Mouse (Mus musculus) limb, embryonic 14.5 days (tissue): ENCODE measurements around the gene Capg. TPM values are rescaled to one million over a fixed set of nuclear protein-coding genes. Genes with fewer than 3 reads are reported as not detected.

Experiments
- ATAC-seq: fragments of 200-750 bp; cut with Nextera tagmentation; 2 replicates; pipeline ENCODE4 v1.8.0; 2017; ENCODE audit warnings: low read depth, moderate number of reproducible peaks, moderate TSS enrichment; ENCODE audit not compliant: low FRiP score
- DNase-seq: peaks from one replicate; pipeline ENCODE4 v3.0.0-alpha.2; 2015; ENCODE audit warnings: low spot score
- H3K27ac ChIP-seq: fragments of 300-500 bp; sonication (generic); replicated peaks from 2 replicates; pipeline ENCODE4 v1.5.1; 2014; ENCODE audit warnings: low read depth, mild to moderate bottlenecking, low read length, moderate library complexity, mixed read lengths
- H3K27me3 ChIP-seq: fragments of 300-500 bp; sonication (generic); 2 replicates; pipeline ENCODE4 v1.6.1; 2014; ENCODE audit warnings: low read length, mixed read lengths; ENCODE audit not compliant: control insufficient read depth, insufficient read depth
- H3K36me3 ChIP-seq: fragments of 300-500 bp; sonication (generic); 2 replicates; pipeline ENCODE4 v1.6.1; 2014; ENCODE audit warnings: mild to moderate bottlenecking, low read length, moderate library complexity, mixed read lengths; ENCODE audit not compliant: control insufficient read depth, insufficient read depth
- H3K4me1 ChIP-seq: fragments of 300-500 bp; sonication (generic); 2 replicates; pipeline ENCODE4 v1.6.1; 2014; ENCODE audit warnings: antibody characterized with exemption, low read length, mixed read lengths; ENCODE audit not compliant: control insufficient read depth, insufficient read depth
- H3K4me2 ChIP-seq: fragments of 300-500 bp; sonication (generic); replicated peaks from 2 replicates; pipeline ENCODE4 v1.6.1; 2014; ENCODE audit warnings: low read depth, mild to moderate bottlenecking, low read length, moderate library complexity; ENCODE audit not compliant: severe bottlenecking
- H3K4me3 ChIP-seq: fragments of 300-500 bp; sonication (generic); replicated peaks from 2 replicates; pipeline ENCODE4 v1.5.1; 2014; ENCODE audit warnings: low read length
- H3K9ac ChIP-seq: fragments of 300-500 bp; sonication (generic); 2 replicates; pipeline ENCODE4 v1.6.1; 2014; ENCODE audit warnings: mild to moderate bottlenecking, low read depth, low read length, moderate library complexity; ENCODE audit not compliant: severe bottlenecking
- H3K9me3 ChIP-seq: fragments of 300-500 bp; sonication (generic); 2 replicates; pipeline ENCODE4 v1.6.1; 2016; ENCODE audit warnings: low read length; ENCODE audit not compliant: control insufficient read depth
- POLR2A ChIP-seq: fragments of 200-500 bp; IDR thresholded peaks from 2 replicates; pipeline ENCODE4 v1.8.0; 2012; ENCODE audit warnings: inconsistent platforms, mild to moderate bottlenecking, moderate library complexity, borderline replicate concordance; ENCODE audit not compliant: insufficient read depth, insufficient read length; ENCODE audit errors: extremely low read depth
- WGBS: fragments of 180-500 bp; shearing (Covaris S2); extraction: QIAGEN DNeasy Blood & Tissue Kit; methylation state at CpG from one replicate; pipeline ENCODE4 v1.1.7; 2014; 5-methylcytosine and 5-hydroxymethylcytosine counted together
- polyA plus RNA-seq, 2 experiments: library from polyadenylated mRNA; depleted of rRNA in 1 of 2; stranded (reverse) in 1 of 2; unstranded in 1 of 2; fragments of >200 nt; fragmentation: Nextera tagmentation in 1 of 2; extraction: Ambion mirVana in 1 of 2; gene quantifications; 2 replicates each; pipeline versions ENCODE4 v1.2.1 to v1.2.3; 2012 to 2014

Gene Capg
- polyA plus RNA-seq, 2 experiments = 30.9 to 86.6 TPM

DNA sequence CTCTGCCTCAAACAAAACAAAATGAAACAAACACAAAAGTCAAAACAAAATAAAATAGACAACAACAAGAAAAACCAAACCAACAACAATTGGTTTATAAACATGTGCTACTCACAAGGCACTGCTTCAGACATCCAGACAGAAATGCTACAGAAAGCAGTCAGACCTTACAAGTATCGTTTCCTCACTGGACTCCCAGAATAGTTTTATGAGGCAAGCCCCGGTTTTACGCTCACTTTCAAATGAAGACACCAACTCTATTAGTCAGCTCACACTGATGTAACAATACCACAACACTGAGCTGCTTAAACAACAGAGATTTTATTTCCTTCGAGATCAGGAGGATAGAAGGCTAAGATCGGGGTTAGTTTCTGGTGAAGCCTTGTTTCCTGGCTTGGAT lies 21.9 kb upstream of the Capg start:
- Histone ChIP-seq H3K9ac (no peak overlapping the region), H3K36me3 (no peaks in the 10 kb centered on the region), H3K4me3 (no peak overlapping the region), H3K27ac (no peak overlapping the region), H3K4me1 (peaks cover 10% of the 10 kb centered on the region), H3K4me2 (no peak overlapping the region), H3K27me3 (no peaks in the 10 kb centered on the region), H3K9me3 (no peaks in the 10 kb centered on the region)
- no peak for TF ChIP-seq POLR2A
- ATAC-seq = no peak
- 54% methylated on average over 5 of the region's 5 CpGs for WGBS
- no peak for DNase-seq

DNA sequence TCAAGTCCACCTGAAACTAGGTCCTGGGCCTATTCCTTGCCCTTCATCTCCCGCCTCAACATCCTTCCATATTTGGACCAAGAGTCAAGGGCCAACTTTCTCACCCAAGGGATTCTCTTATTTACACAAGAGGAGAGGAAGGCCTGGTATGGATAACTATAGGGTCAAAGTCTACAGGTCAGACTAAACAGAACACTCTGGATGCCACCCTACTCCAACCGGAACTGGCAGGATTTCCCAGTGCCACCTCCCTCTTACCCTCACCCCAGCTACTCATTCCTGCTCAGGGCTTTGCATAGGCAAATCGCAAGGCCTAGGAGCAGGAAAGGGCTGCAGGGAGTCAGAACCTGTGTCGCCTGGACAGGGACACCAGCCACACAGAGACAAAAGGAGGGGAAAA lies 21.0 kb upstream of the Capg start:
- H3K9me3 ChIP-seq = no peaks in the 10 kb centered on the region
- no peaks in the 10 kb centered on the region for H3K27me3 ChIP-seq
- no peak overlapping the region for H3K27ac ChIP-seq
- peaks cover 10% of the 10 kb centered on the region for H3K4me1 ChIP-seq
- no peak for ATAC-seq
- no peak overlapping the region for H3K4me2 ChIP-seq
- no peak overlapping the region for H3K9ac ChIP-seq
- H3K4me3 ChIP-seq = no peak overlapping the region
- no peak for TF ChIP-seq POLR2A
- 78% methylated on average over 4 of the region's 4 CpGs for WGBS
- no peaks in the 10 kb centered on the region for H3K36me3 ChIP-seq
- no peak for DNase-seq

DNA sequence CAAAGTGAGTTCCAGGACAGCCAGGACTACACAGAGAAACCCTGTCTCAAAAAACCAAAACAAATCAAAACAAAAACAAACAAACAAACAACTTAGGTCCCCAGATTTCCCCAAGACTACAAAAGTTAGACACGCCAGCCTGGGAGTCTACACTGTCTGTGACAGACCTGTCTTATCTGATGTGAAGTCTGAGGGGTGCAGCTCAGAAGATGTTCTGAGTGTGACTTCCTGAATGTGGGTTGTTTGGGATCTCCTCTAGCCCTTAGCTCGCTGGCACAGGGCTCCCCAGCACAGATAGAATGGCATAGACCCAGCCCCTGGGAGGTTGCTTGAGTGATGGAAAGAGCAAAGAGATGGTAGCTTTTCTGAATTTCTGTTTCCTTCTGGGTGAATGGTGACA lies 20.0 kb upstream of the Capg start:
- ATAC-seq (no peak), DNase-seq (no peak)
- 86% methylated on average over 2 of the region's 2 CpGs for WGBS
- Histone ChIP-seq H3K27ac (no peak overlapping the region), H3K4me1 (peaks cover 10% of the 10 kb centered on the region), H3K4me3 (no peak overlapping the region), H3K36me3 (no peaks in the 10 kb centered on the region), H3K9me3 (no peaks in the 10 kb centered on the region), H3K9ac (no peak overlapping the region), H3K27me3 (no peaks in the 10 kb centered on the region), H3K4me2 (no peak overlapping the region)
- TF ChIP-seq POLR2A = no peak

DNA sequence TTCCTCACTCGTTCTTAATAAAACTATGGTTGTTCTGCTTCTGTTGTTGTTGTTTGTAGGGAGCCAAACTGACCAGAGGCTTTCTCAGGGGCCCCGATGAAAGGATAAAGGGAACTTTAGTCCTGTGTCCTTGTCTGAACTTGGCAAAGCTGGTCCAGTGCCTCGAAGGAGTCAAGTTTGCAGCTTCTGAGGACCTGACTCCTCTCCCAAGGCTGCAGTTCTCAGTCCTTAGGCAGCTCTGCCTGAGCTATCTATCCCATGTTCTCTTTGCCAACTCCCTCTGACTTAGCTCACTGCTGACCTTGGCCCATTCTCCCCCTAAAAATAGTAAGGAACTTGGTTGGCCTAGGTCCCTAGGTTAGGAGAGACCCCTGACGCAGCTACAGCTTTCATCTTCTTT lies 17.1 kb upstream of the Capg start:
- Histone ChIP-seq H3K4me1 (no peaks in the 10 kb centered on the region; the same call in none of the 2 replicates), H3K9me3 (no peaks in the 10 kb centered on the region), H3K36me3 (no peaks in the 10 kb centered on the region), H3K9ac (no peak overlapping the region), H3K4me3 (no peak overlapping the region), H3K27me3 (no peaks in the 10 kb centered on the region), H3K27ac (no peak overlapping the region), H3K4me2 (no peak overlapping the region)
- ATAC-seq = no peak
- TF ChIP-seq POLR2A = no peak
- no peak for DNase-seq
- 81% methylated on average over 4 of the region's 4 CpGs for WGBS

DNA sequence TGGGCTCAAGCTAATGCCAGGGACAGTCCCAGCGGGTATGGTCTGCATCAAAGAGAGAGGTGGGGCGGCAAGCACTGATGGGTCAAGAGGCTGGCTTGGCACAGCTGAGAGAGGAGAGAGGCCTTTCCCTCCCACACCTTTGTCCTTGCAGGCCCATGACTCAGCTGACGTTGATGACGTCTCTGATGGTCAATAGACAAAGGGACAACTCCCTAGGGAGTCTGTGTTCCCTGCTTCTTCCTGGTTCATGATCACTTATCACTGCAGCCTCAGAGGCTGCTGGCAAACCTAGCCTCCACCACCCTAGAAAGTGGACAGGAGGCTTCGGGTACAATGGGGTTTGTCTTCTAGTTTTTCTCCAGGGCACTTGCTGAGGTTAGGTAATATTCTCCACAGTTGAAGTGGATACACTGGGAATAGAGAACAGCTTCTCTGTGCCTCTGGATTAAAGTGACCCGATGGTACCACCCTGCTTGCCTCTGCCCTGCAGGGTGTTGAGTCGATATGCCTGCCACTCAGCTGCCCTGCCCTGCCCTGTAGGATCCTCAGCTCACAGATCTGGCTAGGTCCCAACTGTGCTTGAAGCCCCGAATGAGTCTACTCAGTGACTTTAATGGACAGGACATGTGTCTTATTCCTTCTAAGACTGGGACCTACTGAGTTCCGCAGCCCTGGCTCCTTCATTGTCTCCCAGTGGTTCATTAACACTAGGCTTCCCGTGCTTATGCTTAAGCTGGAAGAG lies 15.6 kb upstream of the Capg start:
- no peak for ATAC-seq

More for the DNA sequence above, 15.6 kb upstream of the Capg start:
- Histone ChIP-seq H3K4me1 (peaks cover 4% of the 10 kb centered on the region; the same call in 1 of the 2 replicates), H3K27ac (no peak overlapping the region), H3K36me3 (no peaks in the 10 kb centered on the region), H3K9ac (no peak overlapping the region), H3K9me3 (no peaks in the 10 kb centered on the region), H3K4me2 (no peak overlapping the region), H3K27me3 (no peaks in the 10 kb centered on the region), H3K4me3 (no peak overlapping the region)
- no peak for TF ChIP-seq POLR2A
- no peak for DNase-seq
- 85% methylated on average over 10 of the region's 10 CpGs for WGBS
